Mouse (Mus musculus) brain, embryonic 14.5 days (tissue): ENCODE data around the gene Mgrn1. TPM values are rescaled to one million over a fixed set of nuclear protein-coding genes. Genes with fewer than 3 reads are reported as not detected.
A peak's percentile ranks its signal among the peaks of the same experiment; 100 is the strongest.

Experiments
- DNase-seq: peaks from one replicate; pipeline ENCODE4 v3.0.0-alpha.2; 2011; ENCODE audit warnings: low read depth
- CTCF ChIP-seq: fragments of 200-500 bp; IDR thresholded peaks from 2 replicates; pipeline ENCODE4 v1.5.1; 2012; ENCODE audit warnings: inconsistent platforms, mild to moderate bottlenecking, moderate library complexity, borderline replicate concordance; ENCODE audit not compliant: insufficient read depth, insufficient read length; ENCODE audit errors: extremely low read depth
- POLR2A ChIP-seq: fragments of 200-500 bp; IDR thresholded peaks from 2 replicates; pipeline ENCODE4 v1.6.1; 2012; ENCODE audit warnings: mild to moderate bottlenecking, inconsistent platforms, borderline replicate concordance; ENCODE audit not compliant: poor library complexity, insufficient read depth, insufficient read length, severe bottlenecking; ENCODE audit errors: extremely low read depth
- polyA plus RNA-seq: library from polyadenylated mRNA; depleted of rRNA; stranded (reverse); fragments of >200 nt; gene quantifications from 2 replicates; pipeline ENCODE4 v1.2.3, GENCODE M21; 2012

Gene Mgrn1
- polyA plus RNA-seq, 1 experiment, result 169 TPM

DNA sequence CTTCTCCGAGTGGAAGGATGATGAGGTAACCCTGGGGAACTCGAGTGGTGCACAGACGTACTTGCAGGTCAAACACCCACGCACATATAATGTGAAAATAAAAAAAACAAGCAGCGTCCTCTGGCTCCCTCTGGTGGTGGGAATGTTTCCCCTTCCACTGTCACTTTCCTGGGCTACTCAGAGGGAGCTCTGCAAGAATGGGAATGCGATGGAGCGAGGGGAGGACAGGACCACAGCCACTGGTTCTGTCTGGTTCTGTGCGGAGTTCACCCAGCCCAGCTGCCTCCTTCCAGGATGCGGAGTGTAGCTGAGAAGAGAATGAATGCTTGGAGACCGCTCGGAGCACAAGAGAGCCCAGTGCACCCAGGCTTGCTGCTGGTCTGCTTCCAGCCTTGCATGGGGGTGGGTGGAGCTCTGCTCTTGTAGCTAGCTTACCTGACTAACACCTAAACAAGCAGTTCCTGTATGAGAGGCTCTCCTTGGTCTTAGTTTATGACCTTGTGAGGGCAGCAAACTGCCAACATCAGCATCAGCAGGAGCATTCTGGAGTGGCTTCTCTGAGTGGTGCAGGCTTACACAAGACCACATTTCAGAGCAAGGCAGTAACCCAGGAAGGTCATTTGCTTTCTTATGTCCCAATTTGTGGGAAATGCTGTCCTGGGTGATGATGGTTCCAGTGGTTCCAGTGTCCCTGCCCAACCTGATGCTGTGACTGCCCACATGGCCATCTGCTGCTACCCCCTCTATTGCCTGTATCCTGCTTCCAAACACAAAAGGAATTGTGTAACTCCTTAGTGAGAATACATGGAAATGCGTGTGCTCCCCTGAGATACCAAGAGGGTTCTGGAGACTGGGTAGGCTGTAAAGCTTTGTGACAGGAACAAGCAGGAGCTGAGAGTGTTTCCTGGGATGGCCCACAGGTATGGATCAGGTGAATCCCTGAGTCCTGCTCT lies 28.0 kb downstream of the Mgrn1 start:
- peak; percentile 72 for DNase-seq
- TF ChIP-seq POLR2A (no peak), CTCF (peak; percentile 94)

DNA sequence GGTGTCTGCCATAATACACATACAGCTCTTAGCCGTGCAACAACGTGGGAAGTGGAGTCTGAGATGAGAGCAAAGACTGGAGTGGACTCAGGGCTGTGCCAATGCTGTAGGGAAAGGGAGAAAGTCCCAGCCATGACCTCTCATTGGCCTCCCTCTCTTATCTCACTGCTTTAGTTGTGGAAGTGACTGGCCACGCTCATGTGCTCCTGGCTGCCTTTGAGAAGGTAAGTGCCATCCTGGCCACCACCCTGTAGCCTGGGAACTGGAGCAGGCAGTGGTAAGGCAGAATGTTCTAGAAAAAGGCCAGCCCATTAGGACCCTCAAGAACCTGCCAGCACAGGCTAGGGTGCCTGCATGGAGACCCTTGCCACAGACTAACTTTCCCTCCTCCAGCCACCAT lies 29.9 kb downstream of the Mgrn1 start:
- no peak for DNase-seq
- TF ChIP-seq CTCF, result no peak
- TF ChIP-seq POLR2A, result no peak

DNA sequence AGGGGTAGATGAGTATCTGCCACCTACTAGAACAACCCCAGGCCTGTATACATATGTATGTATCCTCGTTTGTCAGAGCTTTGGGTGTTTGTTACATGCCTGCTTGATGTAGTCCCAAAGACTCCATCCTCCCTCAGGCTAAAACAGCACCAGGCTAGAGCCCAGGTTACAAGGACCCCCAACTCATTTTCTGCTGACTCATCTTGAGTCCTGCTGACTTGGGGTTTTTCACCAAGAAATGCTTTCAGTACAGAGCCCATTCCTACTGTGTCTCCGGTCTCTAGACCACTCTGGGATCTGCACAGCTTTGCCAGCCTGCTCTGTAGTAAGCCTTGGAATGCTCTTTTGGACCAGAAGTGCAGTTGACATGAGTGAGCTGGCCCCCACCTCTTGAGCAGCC lies 30.6 kb downstream of the Mgrn1 start:
- no peak for TF ChIP-seq CTCF
- no peak for TF ChIP-seq POLR2A
- no peak for DNase-seq

DNA sequence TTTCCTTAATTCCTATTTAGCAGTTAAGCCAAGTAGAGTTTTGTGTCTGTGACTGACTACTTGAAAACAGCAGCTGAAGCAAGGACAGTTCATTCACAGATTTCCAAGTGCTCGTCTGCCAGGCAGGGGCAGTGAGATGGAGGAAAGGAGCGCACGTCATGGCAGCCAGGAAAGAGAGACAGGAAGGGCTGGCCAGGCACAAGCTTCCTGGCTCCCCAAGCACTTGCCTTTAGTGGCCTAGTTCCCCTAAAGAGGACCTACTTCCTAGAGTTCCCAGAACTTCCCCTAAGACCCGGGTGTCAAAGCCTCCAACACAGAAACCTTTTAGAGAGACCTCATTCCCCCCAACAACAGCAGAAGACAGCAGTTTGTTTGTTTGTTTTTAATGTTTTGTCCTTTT lies 34.5 kb downstream of the Mgrn1 start:
- no peak for DNase-seq
- TF ChIP-seq POLR2A, result no peak

DNA sequence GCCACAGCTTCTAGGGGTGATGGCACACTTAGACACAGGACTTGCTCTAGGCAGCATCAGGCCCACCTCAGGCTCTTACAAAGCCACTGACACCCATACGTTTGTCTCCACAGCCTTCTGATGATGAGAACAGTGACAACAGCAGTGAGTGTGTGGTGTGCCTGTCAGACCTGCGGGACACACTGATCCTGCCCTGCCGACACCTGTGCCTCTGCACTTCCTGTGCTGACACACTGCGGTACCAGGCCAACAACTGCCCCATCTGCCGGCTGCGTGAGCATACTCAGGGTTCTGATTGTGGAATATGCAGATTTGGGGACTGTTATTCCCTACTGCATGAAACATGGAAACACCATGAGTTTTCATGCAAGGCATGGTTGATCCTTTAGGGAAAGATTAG lies 36.4 kb downstream of the Mgrn1 start:
- no peak for DNase-seq
- TF ChIP-seq CTCF, result no peak
- TF ChIP-seq POLR2A, result no peak

DNA sequence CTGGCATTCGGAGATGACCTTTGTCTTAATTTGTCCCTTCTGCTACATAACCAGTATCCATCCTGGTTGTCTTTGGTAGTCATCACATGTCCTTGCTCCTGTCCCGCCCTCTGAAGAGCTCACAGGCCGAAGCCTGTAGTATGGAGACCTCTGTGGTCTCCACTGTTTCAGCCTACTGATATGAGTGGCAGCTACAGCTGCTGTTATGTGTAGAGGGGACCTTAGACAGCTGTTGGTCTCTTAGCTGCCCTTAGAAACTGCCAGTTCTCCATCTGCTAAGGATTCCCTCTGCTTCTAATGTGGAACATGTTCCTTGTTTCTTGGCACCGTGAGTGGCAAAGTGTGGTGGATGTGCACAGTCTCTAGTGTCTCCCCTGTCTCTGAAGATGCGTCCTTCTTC lies 37.9 kb downstream of the Mgrn1 start:
- no peak for DNase-seq

DNA sequence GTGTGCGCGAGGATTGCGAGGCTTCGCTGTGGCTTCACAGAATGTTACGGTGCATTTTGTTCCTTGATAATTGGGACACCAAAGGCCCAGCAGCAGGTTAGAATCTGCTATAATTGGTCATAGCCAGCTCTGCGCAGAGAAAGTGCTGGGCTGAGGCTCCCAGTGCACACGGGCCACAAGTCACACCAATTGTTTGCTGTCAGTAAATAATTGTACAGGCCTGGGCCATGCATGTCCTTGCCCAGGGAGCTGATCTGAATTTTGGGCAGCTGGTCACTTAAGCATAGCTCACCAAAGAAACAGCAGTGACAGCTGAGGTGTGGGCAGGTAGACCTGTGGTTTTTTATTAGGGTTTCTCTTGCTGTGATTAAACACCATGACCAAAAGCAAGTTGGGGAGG lies 41.9 kb downstream of the Mgrn1 start:
- no peak for DNase-seq
- TF ChIP-seq POLR2A (no peak), CTCF (no peak)

More for the DNA sequence above, 37.9 kb downstream of the Mgrn1 start:
- TF ChIP-seq POLR2A, result no peak
- TF ChIP-seq CTCF, result no peak

DNA sequence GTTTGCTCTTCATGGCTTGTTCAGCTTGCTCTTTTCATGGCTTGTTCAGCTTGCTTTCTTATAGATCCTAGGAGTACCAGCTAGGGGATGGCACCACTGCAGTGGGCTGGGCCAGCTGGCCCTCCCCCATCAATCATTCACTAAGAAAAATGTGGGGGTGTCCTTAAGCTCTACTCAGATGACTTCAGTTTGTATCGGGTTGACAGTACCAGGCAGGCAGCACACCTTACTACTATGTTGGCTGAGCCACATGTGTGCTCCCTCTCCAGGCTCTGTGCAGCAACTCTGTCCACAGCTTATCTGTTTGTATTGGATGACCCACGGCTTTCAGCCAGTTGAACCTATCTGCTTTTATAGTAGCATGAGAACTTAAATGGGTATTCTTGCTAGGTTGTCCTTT lies 42.4 kb downstream of the Mgrn1 start:
- TF ChIP-seq CTCF (no peak), POLR2A (no peak)

DNA sequence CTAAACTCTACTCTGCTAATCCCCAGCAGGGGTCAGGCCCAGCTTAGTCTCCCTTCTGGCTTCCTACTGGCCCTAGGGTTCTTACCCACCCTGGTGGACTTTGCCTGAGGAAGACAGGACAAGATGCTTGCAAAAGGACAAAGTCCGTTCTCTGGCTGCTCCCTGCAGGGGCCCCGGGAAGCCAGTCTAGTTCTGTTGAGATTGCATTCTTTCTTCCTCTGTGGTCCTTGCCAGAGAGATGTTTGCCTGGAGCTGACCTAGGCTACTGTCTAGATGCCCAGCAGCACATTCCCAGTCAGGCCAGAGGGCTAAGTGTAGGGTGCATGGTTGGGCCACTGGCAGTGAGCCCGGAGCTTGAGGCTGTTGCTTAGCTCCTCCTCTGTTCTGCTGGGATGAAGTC lies 46.4 kb downstream of the Mgrn1 start:
- no peak for TF ChIP-seq CTCF
- no peak for TF ChIP-seq POLR2A
- no peak for DNase-seq

More for the DNA sequence above, 42.4 kb downstream of the Mgrn1 start:
- no peak for DNase-seq

DNA sequence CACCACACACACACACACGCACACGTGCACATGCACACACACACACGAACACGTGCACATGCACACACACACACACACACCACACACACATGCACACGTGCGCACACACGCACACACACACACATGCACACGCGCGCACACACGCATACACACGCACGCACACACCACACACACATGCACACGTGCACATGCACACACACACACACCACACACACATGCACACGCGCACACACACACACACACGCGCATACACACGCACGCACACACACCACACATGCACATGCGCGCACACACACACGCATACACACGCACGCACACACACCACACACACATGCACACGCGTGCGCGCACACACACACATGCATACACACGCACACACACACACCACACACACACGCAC lies 49.4 kb downstream of the Mgrn1 start:
- no peak for DNase-seq
- no peak for TF ChIP-seq POLR2A
- no peak for TF ChIP-seq CTCF

DNA sequence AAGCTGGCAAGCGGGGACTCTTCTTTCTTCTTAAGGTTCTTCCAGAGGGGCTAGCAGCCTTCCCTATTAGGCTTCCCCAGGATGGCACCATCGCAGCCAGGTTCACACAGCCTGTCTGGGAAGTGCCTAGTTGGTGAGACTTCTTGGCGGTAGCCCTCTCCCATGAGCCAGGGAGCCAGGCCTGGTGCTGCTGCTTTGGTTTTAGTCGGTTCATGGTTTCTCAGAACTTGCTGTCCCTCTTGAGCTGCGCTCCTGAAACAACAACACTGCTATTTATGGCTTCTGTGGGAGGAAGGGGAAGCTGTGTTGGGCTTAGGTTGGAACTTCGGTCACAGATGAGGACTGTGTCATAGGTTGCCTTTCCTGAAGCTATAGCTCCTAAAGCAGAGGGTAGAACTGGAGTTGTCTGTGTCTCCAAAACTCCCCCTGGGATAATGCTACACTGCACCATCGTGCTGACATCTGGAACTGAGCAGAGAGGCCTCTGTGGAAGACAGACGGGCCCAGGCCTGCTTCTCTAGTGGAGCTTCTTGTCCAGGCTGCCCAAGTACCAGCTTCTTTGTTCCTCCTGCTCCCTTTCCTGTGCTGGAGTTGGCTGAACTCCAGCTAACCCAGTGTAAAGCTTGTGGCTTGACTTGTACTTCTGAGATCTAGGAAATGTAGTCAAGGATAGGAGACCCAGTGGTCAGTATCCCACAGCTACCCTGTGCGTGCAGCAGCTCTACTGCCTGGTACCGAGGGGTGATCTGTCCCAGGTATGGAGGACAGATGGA lies 50.1 kb downstream of the Mgrn1 start:
- DNase-seq, result peak; percentile 13
- TF ChIP-seq CTCF (no peak), POLR2A (no peak)
